Mouse (Mus musculus) spleen, adult 2 months (tissue): ENCODE results near the gene Abi1. TPM values are rescaled to one million over a fixed set of nuclear protein-coding genes. Genes with fewer than 3 reads are reported as not detected.
A peak's percentile ranks its signal among the peaks of the same experiment; 100 is the strongest.

Experiments used
- DNase-seq, 2 experiments: peaks; one replicate each; pipeline versions ENCODE4 v3.0.0 to v3.0.0-alpha.2; 2012 to 2021; ENCODE audit warnings: low spot score in 2 of 2, low read depth in 1 of 2
- H3K27ac ChIP-seq: fragments of 200-500 bp; 2 replicates; pipeline ENCODE4 v1.5.1; 2012; ENCODE audit warnings: low read length, inconsistent platforms; ENCODE audit not compliant: insufficient read depth
- H3K27me3 ChIP-seq: fragments of 200-500 bp; 2 replicates; pipeline ENCODE4 v1.6.1; 2012; ENCODE audit warnings: mild to moderate bottlenecking, moderate library complexity, low read length, inconsistent platforms; ENCODE audit not compliant: control insufficient read depth, insufficient read depth
- H3K36me3 ChIP-seq: fragments of 200-500 bp; 2 replicates; pipeline ENCODE4 v1.6.1; 2012; ENCODE audit warnings: mild to moderate bottlenecking, low read length, inconsistent platforms; ENCODE audit not compliant: control insufficient read depth, insufficient read depth
- H3K4me1 ChIP-seq: fragments of 200-500 bp; 2 replicates; pipeline ENCODE4 v1.6.1; 2011; ENCODE audit warnings: inconsistent platforms; ENCODE audit not compliant: control insufficient read depth, insufficient read depth, insufficient read length
- H3K4me3 ChIP-seq: fragments of 200-500 bp; 2 replicates; pipeline ENCODE4 v1.5.1; 2011; ENCODE audit warnings: mild to moderate bottlenecking, inconsistent platforms; ENCODE audit not compliant: insufficient read depth, insufficient read length; ENCODE audit errors: extremely low read depth
- CTCF ChIP-seq: fragments of 200-500 bp; IDR thresholded peaks from 2 replicates; pipeline ENCODE4 v1.5.1; 2011; ENCODE audit warnings: mild to moderate bottlenecking, inconsistent platforms; ENCODE audit not compliant: insufficient read depth, insufficient read length, insufficient replicate concordance; ENCODE audit errors: extremely low read depth
- POLR2A ChIP-seq: fragments of 200-500 bp; IDR thresholded peaks from 2 replicates; pipeline ENCODE4 v1.6.1; 2011; ENCODE audit warnings: low read depth, low read length, inconsistent platforms
- WGBS: fragments of 180-500 bp; shearing (Covaris S2); methylation state at CpG from one replicate; pipeline ENCODE4 v1.1.7; 2018; 5-methylcytosine and 5-hydroxymethylcytosine counted together
- polyA plus RNA-seq: library from polyadenylated mRNA; depleted of rRNA; stranded (reverse); fragments of >200 nt; gene quantifications from 2 replicates; pipeline ENCODE4 v1.2.3, GENCODE M21; 2012

Gene Abi1
- polyA plus RNA-seq, 1 experiment: 63.0 TPM

DNA sequence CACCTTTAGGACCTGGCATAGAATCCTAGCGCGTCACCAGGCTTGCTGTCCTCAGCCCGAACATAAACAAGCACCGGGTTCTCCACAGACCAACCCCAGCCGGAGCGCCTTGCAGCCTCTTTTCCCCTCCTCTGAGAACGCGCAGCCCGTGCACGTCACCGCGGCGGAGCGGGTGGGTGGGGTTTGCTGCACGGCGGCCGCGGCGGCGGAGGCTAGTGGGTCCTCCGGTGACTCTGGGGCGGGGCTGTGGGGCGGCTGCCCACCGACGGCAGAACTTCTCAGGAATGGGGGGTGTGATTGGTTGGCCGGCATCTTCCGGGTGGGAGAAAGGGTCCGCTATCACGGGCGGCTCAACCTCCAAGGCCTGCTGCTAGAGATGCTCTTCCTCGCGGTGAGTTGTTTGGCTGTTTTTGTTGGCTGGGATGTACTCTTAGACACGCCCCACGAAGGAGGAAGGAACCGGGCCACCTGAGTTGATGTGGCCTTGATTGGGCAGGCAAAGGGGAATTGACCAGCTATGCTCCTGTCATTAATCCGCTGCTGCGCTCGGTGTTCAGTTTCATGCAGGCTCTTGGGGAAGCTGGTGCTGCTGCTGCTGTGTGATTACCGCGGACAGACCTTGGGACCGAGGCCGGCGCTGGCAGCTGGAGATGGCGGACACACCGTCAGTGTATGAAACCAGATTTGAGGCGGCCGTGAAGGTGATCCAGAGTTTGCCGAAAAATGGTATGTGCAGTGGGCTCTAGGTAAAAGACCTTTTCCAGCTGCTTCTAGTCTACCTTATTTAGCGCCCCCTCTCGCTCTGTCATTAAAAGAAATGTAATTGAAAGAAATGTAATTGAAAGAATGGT is 29.1 kb upstream of the Abi1 start:
- peak; percentile 94 for TF ChIP-seq POLR2A
- TF ChIP-seq CTCF: no peak
- Histone ChIP-seq H3K27ac (peak overlapping the region; percentile 90), H3K27me3 (no peaks in the 10 kb centered on the region), H3K4me1 (no peaks in the 10 kb centered on the region), H3K4me3 (peak overlapping the region; percentile 63), H3K36me3 (no peaks in the 10 kb centered on the region; the same call in 1 of the 2 replicates)
- DNase-seq: peak; percentile 80 to 95
- under 1% methylated on average over 50 of the region's 50 CpGs for WGBS

DNA sequence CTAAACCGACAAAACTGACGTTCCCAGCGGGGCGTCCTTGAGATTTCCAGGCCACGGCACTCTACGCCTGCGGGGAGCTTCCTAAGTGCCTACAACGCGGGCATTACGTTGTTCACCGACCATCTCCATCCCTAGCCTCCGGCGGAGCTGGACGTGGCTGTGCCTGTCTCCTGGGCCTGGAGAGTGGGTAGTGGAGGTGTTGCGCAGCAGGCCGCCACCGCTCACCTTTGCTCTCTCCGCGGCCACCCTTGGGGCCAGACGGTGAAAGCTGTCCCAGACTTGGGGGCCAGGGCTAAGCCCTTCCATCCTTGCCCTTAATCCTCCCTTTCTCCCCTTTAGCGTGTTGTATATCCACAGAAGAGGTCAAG is 28.3 kb upstream of the Abi1 start:
- DNase-seq: peak; percentile 14 to 47
- no peaks in the 10 kb centered on the region for H3K4me1 ChIP-seq
- peak overlapping the region; percentile 90 for H3K27ac ChIP-seq
- no peaks in the 10 kb centered on the region for H3K27me3 ChIP-seq
- TF ChIP-seq CTCF (no peak), POLR2A (no peak)
- H3K4me3 ChIP-seq: peak overlapping the region; percentile 63
- WGBS: 2% methylated on average over 21 of the region's 21 CpGs
- no peaks in the 10 kb centered on the region for H3K36me3 ChIP-seq

DNA sequence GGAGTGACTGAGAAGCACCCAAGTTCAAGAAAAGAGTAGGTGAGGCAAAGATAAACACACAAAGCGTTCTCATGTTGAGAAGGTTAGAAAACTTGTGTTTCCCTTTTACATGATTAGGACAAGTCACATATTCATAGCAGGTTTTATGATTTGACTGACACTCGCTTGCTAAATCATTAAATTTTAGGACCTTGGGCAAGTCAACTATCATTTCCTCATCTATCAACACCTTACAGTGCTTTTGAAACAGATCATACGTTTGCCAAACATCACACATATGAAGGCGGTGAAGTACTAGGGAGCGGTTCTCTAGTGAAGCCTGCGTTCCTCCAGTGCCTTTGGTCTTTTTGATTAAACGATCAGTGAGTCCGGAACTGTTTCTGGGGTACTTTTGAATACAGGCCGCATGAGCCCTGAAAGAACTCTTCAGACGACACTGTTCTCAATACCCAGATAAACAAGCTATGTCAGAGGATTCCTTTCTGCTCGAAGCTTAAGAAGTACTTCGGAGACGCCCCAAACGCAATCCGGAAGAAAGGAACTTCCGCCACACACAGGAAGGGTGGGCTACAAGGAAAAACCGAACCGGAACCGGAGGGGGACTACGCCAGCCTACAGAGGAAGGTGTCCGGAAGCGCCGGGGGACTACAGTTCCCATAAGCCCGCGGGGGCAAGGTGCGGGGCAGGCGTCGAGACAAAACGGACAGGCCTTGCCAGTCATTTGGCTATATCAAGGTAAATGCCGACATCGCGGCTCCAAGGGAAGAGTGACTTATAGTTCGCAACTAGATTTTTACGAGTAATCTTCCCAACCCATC is 27.7 kb upstream of the Abi1 start, which contains the start of gene Acbd5:
Gene Acbd5, plus strand, starts transcription at position 616 of the 818 bp plus-strand sequence.
- DNase-seq: peak; percentile 95 to 96
- Histone ChIP-seq H3K36me3 (no peaks in the 10 kb centered on the region), H3K27ac (peak within 1 kb of the TSS; percentile 91), H3K27me3 (no peaks in the 10 kb centered on the region), H3K4me3 (peak within 1 kb of the TSS; percentile 63), H3K4me1 (no peaks in the 10 kb centered on the region)
- TF ChIP-seq CTCF (no peak), POLR2A (peak; percentile 83)
- WGBS: 3% methylated on average over 34 of the region's 34 CpGs

DNA sequence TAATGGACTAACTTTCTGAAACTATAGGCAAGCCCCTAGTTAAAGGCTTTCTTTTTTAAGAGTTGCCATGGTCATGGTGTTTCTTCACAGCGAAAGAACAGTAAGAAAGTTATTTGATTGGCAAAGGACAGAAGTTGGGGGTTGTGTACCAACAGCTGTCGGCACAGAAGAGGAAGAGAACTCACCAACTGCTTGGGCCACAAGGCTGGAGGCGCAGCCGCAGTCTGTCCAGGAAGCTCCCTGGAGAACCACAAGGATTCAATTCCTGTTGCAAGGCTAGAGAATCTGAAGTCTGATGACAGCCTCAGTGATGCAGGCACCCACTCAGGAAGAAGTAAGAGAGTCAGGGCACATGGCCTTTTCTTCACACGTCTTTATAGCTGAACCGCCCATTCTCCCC is 12.5 kb upstream of the Abi1 start:
- Histone ChIP-seq H3K27ac (peak overlapping the region; percentile 43; the same call in 1 of the 2 replicates), H3K27me3 (no peaks in the 10 kb centered on the region), H3K4me3 (no peak overlapping the region), H3K36me3 (no peaks in the 10 kb centered on the region), H3K4me1 (no peaks in the 10 kb centered on the region; the same call in 1 of the 2 replicates)
- WGBS: 29% methylated on average over 6 of the region's 6 CpGs
- no peak for DNase-seq
- TF ChIP-seq CTCF (no peak), POLR2A (no peak)

DNA sequence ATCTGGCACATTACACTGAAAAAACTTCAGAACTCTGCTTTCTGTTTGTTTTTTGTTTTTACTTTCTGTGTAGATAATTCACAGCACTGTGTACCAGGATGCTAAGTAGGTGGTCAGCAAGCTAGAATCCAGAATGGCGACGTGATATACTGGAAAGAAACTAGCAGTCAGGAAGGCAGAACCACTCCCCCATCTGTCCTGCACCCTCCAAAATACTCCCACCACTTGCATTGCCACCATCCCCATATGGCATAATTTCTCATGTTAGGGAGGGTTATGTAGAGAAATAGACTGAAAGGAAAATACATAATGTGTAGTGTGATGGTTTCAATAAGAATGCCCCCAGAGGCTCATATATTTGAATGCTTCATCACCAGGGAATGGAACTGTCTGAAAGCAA is 11.8 kb upstream of the Abi1 start:
- Histone ChIP-seq H3K4me1 (no peaks in the 10 kb centered on the region; the same call in 1 of the 2 replicates), H3K27me3 (no peaks in the 10 kb centered on the region), H3K4me3 (no peak overlapping the region), H3K36me3 (no peaks in the 10 kb centered on the region), H3K27ac (no peak overlapping the region)
- TF ChIP-seq POLR2A (no peak), CTCF (no peak)
- 78% methylated on average over 2 of the region's 2 CpGs for WGBS
- no peak for DNase-seq

DNA sequence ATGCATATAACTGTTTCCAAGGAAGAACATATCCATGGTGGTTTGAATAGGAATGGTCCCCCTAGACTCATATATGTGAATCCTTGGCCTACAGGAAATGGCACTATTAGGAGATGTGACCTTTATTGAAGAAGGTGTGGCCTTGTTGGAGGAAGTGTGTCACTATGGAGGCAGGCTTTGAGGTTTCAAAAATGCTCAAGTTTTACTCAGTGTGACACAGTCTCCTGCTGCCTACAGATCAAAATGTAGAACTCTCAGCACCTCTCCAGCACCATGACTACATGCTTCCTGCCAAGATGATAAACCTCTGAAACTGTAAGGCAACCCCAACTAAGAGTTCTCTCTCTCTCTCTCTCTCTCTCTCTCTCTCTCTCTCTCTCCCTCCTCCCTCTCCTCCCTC is 8.0 kb upstream of the Abi1 start:
- Histone ChIP-seq H3K27ac (no peak overlapping the region), H3K36me3 (no peaks in the 10 kb centered on the region), H3K27me3 (no peaks in the 10 kb centered on the region), H3K4me3 (no peak overlapping the region), H3K4me1 (no peaks in the 10 kb centered on the region; the same call in 1 of the 2 replicates)
- peak in 1 of 2 experiments; percentile 37 for DNase-seq
- TF ChIP-seq CTCF: no peak
- no peak for TF ChIP-seq POLR2A

DNA sequence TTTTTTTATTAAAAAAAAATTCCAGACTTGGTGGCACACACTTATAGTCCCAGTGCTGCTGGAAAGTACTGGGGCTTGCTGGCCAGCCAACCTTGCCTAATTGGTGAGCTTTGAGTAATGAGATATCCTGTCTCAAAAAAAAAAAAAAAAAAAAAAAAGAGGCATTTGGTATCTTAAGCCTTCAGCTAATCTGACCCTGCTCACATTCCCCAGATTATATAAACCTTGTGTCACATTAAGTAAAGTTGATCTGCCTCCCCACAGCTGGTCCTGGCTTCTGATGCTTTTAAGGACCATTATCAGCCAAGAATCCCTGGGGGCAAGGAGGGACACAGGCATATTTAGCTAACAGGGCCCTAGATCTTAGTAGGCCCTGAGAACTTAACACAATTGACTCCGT is 5.7 kb upstream of the Abi1 start:
- TF ChIP-seq POLR2A (no peak), CTCF (no peak)
- H3K36me3 ChIP-seq: no peaks in the 10 kb centered on the region
- DNase-seq: no peak
- peaks cover 5% of the 10 kb centered on the region; the same call in 1 of the 2 replicates for H3K4me1 ChIP-seq
- no peaks in the 10 kb centered on the region for H3K27me3 ChIP-seq
- no peak overlapping the region for H3K27ac ChIP-seq
- H3K4me3 ChIP-seq: no peak overlapping the region
- 76% methylated on average over 1 of the region's 1 CpGs for WGBS
